Mouse (Mus musculus) heart, postnatal 0 days (tissue): ENCODE results near the gene Mxd4. TPM values are rescaled to one million over a fixed set of nuclear protein-coding genes. Genes with fewer than 3 reads are reported as not detected.

Experiments used
- ATAC-seq: fragments of 200-750 bp; cut with Nextera tagmentation; 2 replicates; pipeline ENCODE4 v1.8.0; 2017; ENCODE audit warnings: low read depth, moderate number of reproducible peaks, moderate library complexity; ENCODE audit not compliant: insufficient read depth
- DNase-seq: peaks from one replicate; pipeline ENCODE4 v3.0.0-alpha.2; 2016; ENCODE audit warnings: low spot score
- H3K27ac ChIP-seq: fragments of 300-500 bp; sonication (generic); 2 replicates; pipeline ENCODE4 v1.5.1; 2014; ENCODE audit warnings: low read depth, mild to moderate bottlenecking
- H3K27me3 ChIP-seq: fragments of 300-500 bp; sonication (generic); 2 replicates; pipeline ENCODE4 v1.6.1; 2014; ENCODE audit warnings: low read length, mixed read lengths; ENCODE audit not compliant: control insufficient read depth, insufficient read depth
- H3K36me3 ChIP-seq: fragments of 300-500 bp; sonication (generic); replicated peaks from 2 replicates; pipeline ENCODE4 v1.6.1; 2014; ENCODE audit warnings: low read length, mixed read lengths; ENCODE audit not compliant: control insufficient read depth, insufficient read depth
- H3K4me1 ChIP-seq: fragments of 300-500 bp; sonication (generic); 2 replicates; pipeline ENCODE4 v1.6.1; 2014; ENCODE audit warnings: antibody characterized with exemption; ENCODE audit not compliant: control insufficient read depth, insufficient read depth
- H3K4me2 ChIP-seq: fragments of 300-500 bp; sonication (generic); 2 replicates; pipeline ENCODE4 v1.6.1; 2014; ENCODE audit warnings: low read depth, mild to moderate bottlenecking, low read length, moderate library complexity
- H3K4me3 ChIP-seq: fragments of 300-500 bp; sonication (generic); 2 replicates; pipeline ENCODE4 v1.5.1; 2014; ENCODE audit warnings: low read depth, low read length
- H3K9ac ChIP-seq: fragments of 300-500 bp; sonication (generic); replicated peaks from 2 replicates; pipeline ENCODE4 v1.6.1; 2014; ENCODE audit warnings: low read depth, low read length, mixed read lengths
- H3K9me3 ChIP-seq: fragments of 300-500 bp; sonication (generic); replicated peaks from 2 replicates; pipeline ENCODE4 v1.6.1; 2016; ENCODE audit warnings: low read length; ENCODE audit not compliant: control insufficient read depth
- CTCF ChIP-seq: IDR thresholded peaks from 2 replicates; pipeline ENCODE4 v1.5.1; 2016; ENCODE audit warnings: antibody characterized with exemption, control low read depth, low read depth
- EP300 ChIP-seq: IDR thresholded peaks from 2 replicates; pipeline ENCODE4 v1.6.1; 2016; ENCODE audit warnings: antibody characterized with exemption, low read depth
- WGBS: fragments of 180-500 bp; shearing (Covaris S2); extraction: QIAGEN DNeasy Blood & Tissue Kit; methylation state at CpG from one replicate; pipeline ENCODE4 v1.1.7; 2014; 5-methylcytosine and 5-hydroxymethylcytosine counted together
- polyA plus RNA-seq: library from polyadenylated mRNA; unstranded; fragments of >200 nt; fragmentation: Nextera tagmentation; extraction: Ambion mirVana; gene quantifications from 2 replicates; pipeline ENCODE4 v1.2.1, GENCODE M21; 2015
- total RNA-seq: library from RNA; depleted of rRNA; stranded (reverse); fragments of >200 nt; gene quantifications from 2 replicates; pipeline ENCODE4 v1.2.3, GENCODE M21; 2014; ENCODE audit warnings: low replicate concordance

Gene Mxd4
- total and polyA plus RNA-seq, 2 experiments from 2014 or later = 22.5 to 104 TPM

DNA sequence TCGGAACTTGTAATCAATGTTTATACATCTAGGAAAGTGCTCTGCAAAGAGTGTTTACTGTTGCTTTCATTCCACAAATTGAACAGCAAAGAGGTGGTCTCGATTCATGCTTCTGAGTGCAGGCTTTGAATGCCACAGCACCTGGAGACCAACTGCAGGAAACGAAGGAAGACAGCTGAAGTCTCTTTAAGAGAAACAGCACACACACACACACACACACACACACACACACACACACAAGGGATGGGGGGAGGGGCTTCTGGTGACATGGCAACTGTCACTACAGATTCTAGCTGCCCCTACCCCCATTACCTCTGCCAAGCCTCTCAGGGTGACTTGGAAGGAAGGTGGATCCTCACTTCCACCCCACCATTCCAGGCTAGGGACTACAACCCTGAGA lies 20.0 kb upstream of the Mxd4 start:
- WGBS = 61% methylated on average over 3 of the region's 3 CpGs
- DNase-seq (no peak), ATAC-seq (no peak)
- H3K36me3 ChIP-seq = no peaks in the 10 kb centered on the region
- H3K27me3 ChIP-seq = no peaks in the 10 kb centered on the region
- TF ChIP-seq CTCF (no peak), EP300 (no peak)
- H3K4me3 ChIP-seq = no peak overlapping the region
- no peak overlapping the region for H3K4me2 ChIP-seq
- no peak overlapping the region; the same call in 1 of the 2 replicates for H3K27ac ChIP-seq
- H3K4me1 ChIP-seq = peaks cover 14% of the 10 kb centered on the region
- H3K9me3 ChIP-seq = no peaks in the 10 kb centered on the region
- no peak overlapping the region for H3K9ac ChIP-seq

DNA sequence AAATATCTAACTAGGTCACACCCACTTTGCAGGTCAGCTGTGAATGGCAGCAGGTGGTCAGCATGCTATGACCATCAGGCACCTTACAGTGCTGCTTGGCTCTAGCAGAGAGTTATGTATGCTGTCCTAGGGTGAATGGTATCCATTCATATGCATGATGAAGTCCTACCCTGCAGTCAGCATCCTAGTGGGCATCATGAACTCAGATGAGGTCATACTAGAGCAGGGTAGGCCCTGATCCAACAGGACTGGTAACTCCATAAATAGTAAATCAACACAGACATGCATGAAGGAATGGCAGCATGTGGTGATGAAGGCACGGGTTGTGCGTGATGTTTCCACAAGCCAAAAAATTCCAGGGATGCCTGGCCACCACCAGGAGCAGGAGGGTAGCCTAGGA lies 18.3 kb upstream of the Mxd4 start:
- H3K27ac ChIP-seq = peak overlapping the region; percentile 50; the same call in 1 of the 2 replicates
- no peak for DNase-seq
- no peaks in the 10 kb centered on the region for H3K36me3 ChIP-seq
- ATAC-seq = peak; percentile 66
- 11% methylated on average over 2 of the region's 2 CpGs for WGBS
- no peak overlapping the region for H3K4me3 ChIP-seq
- H3K9ac ChIP-seq = no peak overlapping the region
- H3K4me2 ChIP-seq = no peak overlapping the region
- no peak; the same call in 1 of the 2 replicates for TF ChIP-seq CTCF
- TF ChIP-seq EP300 = 0 out of 2 replicates have a peak, but pooled peaks have one; percentile 19
- peaks cover 24% of the 10 kb centered on the region for H3K4me1 ChIP-seq
- H3K27me3 ChIP-seq = no peaks in the 10 kb centered on the region
- no peaks in the 10 kb centered on the region for H3K9me3 ChIP-seq

DNA sequence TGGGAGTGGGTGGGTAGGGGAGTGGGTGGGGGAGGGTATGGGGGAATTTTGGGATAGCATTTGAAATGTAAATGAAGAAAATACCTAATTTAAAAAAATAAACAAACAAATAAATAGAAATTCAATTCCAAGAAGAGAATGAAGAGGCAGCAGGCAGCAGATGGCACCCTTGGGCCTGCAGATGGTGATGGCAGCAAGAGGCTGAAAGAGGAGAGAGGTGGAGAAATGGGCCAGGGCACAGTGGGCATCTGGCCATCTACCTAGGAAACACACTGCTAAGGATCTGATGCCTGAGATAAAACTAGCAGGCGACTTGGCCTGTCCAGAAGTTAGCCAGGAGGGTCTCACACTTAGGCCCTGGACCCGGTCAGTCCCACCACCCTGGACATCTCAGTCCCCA lies 17.4 kb upstream of the Mxd4 start:
- TF ChIP-seq CTCF = no peak
- no peak for TF ChIP-seq EP300
- no peaks in the 10 kb centered on the region for H3K36me3 ChIP-seq
- H3K4me3 ChIP-seq = no peak overlapping the region
- no peak overlapping the region for H3K27ac ChIP-seq
- no peak overlapping the region for H3K4me2 ChIP-seq
- peaks cover 24% of the 10 kb centered on the region for H3K4me1 ChIP-seq
- ATAC-seq (no peak), DNase-seq (no peak)
- H3K27me3 ChIP-seq = no peaks in the 10 kb centered on the region
- 72% methylated on average over 2 of the region's 2 CpGs for WGBS
- no peaks in the 10 kb centered on the region for H3K9me3 ChIP-seq
- no peak overlapping the region for H3K9ac ChIP-seq

DNA sequence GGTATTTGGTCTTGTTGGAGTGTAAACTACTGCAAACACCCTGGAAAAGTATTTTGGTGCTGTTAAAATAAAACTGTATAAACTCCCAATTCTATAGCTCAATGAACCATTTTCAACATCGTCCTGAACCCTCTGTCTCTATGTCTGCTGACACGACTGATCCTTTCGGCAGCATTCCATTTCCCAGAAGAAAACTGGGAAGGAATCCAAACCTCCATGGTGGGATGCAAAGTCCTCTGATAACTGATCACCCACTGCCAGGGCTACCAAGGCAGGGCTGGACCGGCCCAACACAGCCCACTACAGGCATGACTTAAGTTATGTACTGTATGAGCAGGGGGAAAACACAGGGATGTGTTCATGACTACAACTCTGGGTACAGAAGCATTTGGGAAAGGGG lies 14.5 kb upstream of the Mxd4 start:
- H3K4me2 ChIP-seq = no peak overlapping the region
- DNase-seq = no peak
- H3K4me1 ChIP-seq = peaks cover 24% of the 10 kb centered on the region
- H3K4me3 ChIP-seq = no peak overlapping the region
- WGBS = 25% methylated on average over 4 of the region's 4 CpGs
- H3K9ac ChIP-seq = no peak overlapping the region
- no peaks in the 10 kb centered on the region for H3K9me3 ChIP-seq
- H3K36me3 ChIP-seq = no peaks in the 10 kb centered on the region
- H3K27me3 ChIP-seq = no peaks in the 10 kb centered on the region
- no peak for TF ChIP-seq CTCF
- no peak for TF ChIP-seq EP300
- no peak for ATAC-seq
- no peak overlapping the region for H3K27ac ChIP-seq

DNA sequence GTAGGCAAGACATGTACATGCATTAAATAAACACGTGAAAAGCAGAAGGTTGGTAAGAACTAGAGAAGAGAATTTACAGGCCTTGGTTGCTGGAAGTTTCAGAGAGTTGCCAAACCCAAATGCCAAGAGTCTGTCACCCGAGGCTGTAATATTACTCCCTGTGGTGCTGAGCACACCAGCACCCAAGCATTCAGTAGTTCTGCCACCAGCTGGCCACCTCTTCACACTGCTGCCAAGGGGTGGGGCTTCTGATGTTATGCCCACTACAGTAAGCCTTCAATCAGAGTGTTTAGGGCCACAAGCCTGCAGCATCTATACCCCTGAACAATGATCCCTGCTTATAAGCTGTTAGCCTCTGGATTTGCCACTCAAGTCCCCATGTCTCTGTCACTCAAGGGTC lies 13.9 kb upstream of the Mxd4 start:
- H3K27ac ChIP-seq = no peak overlapping the region
- DNase-seq = no peak

DNA sequence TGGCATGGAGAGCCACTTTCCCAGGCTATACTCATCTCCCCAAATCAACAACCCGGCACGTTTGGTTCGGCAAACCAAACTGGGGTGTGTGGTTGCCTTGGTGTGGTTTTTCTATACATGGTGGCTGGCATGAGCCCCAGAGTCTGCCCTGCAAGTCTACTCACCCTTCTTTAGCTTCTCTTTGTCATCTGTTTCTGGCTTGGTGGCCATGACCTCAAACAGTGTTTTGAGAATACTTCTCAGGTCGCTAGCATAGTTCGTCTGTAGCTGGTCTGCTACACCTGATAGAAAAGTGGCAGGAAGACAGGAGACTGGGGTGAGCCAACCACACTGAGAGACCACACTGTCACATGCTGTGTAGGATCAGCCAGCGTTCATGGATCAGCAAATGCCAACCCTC lies 11.1 kb upstream of the Mxd4 start:
- no peak overlapping the region for H3K4me2 ChIP-seq
- no peaks in the 10 kb centered on the region for H3K9me3 ChIP-seq
- DNase-seq (no peak), ATAC-seq (no peak)
- H3K4me1 ChIP-seq = 0 out of 2 replicates have a peak, but pooled peaks cover 10% of the 10 kb centered on the region
- H3K27ac ChIP-seq = no peak overlapping the region
- H3K36me3 ChIP-seq = no peaks in the 10 kb centered on the region
- no peak for TF ChIP-seq CTCF
- no peak for TF ChIP-seq EP300
- H3K27me3 ChIP-seq = no peaks in the 10 kb centered on the region
- H3K9ac ChIP-seq = no peak overlapping the region
- no peak overlapping the region for H3K4me3 ChIP-seq
- 87% methylated on average over 6 of the region's 6 CpGs for WGBS

More for the DNA sequence above, 13.9 kb upstream of the Mxd4 start:
- Histone ChIP-seq H3K4me3 (no peak overlapping the region), H3K27me3 (no peaks in the 10 kb centered on the region), H3K36me3 (no peaks in the 10 kb centered on the region), H3K9ac (no peak overlapping the region), H3K4me2 (no peak overlapping the region), H3K9me3 (no peaks in the 10 kb centered on the region), H3K4me1 (peaks cover 21% of the 10 kb centered on the region)
- ATAC-seq = peak; percentile 74
- peak; percentile 43 for TF ChIP-seq CTCF
- TF ChIP-seq EP300 = no peak
- WGBS = 52% methylated on average over 2 of the region's 2 CpGs
